Mouse (Mus musculus): ENCODE results near the gene Marc2. TPM values are rescaled to one million over a fixed set of nuclear protein-coding genes. Genes with fewer than 3 reads are reported as not detected.

Gene Marc2
- polyA plus RNA-seq, 1 experiment: 99.6 TPM

DNA sequence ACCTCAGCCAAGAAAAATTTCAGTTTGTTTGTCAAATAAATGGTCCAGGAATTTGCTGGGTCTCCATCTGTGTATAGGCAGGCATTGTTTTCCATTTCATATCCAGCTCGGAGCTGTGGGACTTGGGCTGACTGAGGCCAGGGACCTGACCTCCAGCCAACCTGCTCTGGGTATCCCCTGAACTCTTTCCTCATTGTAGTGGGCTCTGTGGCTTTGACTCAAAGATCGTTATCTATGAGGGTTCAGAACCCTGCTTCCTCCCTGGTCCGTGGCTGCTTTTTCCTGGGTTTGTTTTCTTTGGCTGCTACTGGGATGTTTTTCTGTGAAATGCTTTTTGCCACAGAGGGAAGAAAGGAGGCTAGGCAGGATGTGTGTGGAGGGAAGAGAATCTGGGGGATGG lies 7.7 kb upstream of the Marc2 start:
- H3ac ChIP-seq (ENCODE audit: control insufficient read depth, insufficient read length): no peak overlapping the region
- no peak overlapping the region for H3K4me3 ChIP-seq
- no peaks in the 10 kb centered on the region for H3K36me3 ChIP-seq (ENCODE audit: control insufficient read depth, insufficient read depth)
- H3K79me2 ChIP-seq (ENCODE audit: control insufficient read depth, insufficient read depth): no peaks in the 10 kb centered on the region
- TF ChIP-seq MYOD1 (IDR thresholded peaks at IDR 0.05; ENCODE audit: control insufficient read depth in 1 of 3, insufficient read length in 2 of 3, low read depth in 2 of 3) (no peak), REST (IDR thresholded peaks at IDR 0.05; ENCODE audit: insufficient read depth, insufficient read length) (no peak), POLR2AphosphoS2 (IDR thresholded peaks at IDR 0.05; ENCODE audit: insufficient read length, low read depth) (no peak), TCF3 (IDR thresholded peaks at IDR 0.05; ENCODE audit: insufficient read length, low read depth) (no peak), USF1 (IDR thresholded peaks at IDR 0.05; ENCODE audit: low read depth) (no peak), E2F4 (IDR thresholded peaks at IDR 0.05; ENCODE audit: insufficient read depth) (no peak), POLR2A (IDR thresholded peaks at IDR 0.05; ENCODE audit: insufficient read length, low read depth) (no peak), CEBPB (IDR thresholded peaks at IDR 0.05; ENCODE audit: insufficient read depth, poor library complexity, severe bottlenecking) (no peak), MYOG (IDR thresholded peaks at IDR 0.05; ENCODE audit: control insufficient read depth in 1 of 3, insufficient read depth in 1 of 3, insufficient read length in 2 of 3, low read depth in 2 of 3) (no peak), TCF12 (IDR thresholded peaks at IDR 0.05; ENCODE audit: insufficient read depth, poor library complexity, severe bottlenecking) (no peak), SRF (IDR thresholded peaks at IDR 0.05; ENCODE audit: control insufficient read depth, insufficient read length, low read depth) (no peak), MAX (IDR thresholded peaks at IDR 0.05; ENCODE audit: low read depth) (no peak)
- no peaks in the 10 kb centered on the region for H3K27me3 ChIP-seq (ENCODE audit: control insufficient read depth, insufficient read depth, insufficient read length)
- H3K4me2 ChIP-seq (ENCODE audit: low read depth): peak overlapping the region; percentile 36

GRCm38 (mm10) chr1:184853339-184853738 lies 7.1 kb upstream of the Marc2 start:
- Histone ChIP-seq H3K4me3 (no peak overlapping the region), H3K27me3 (ENCODE audit: control insufficient read depth, insufficient read depth, insufficient read length) (no peaks in the 10 kb centered on the region), H3K79me2 (ENCODE audit: control insufficient read depth, insufficient read depth) (no peaks in the 10 kb centered on the region), H3K4me2 (ENCODE audit: low read depth) (peak overlapping the region; percentile 36), H3K36me3 (ENCODE audit: control insufficient read depth, insufficient read depth) (no peaks in the 10 kb centered on the region), H3ac (ENCODE audit: control insufficient read depth, insufficient read length) (no peak overlapping the region)
- TF ChIP-seq USF1 (IDR thresholded peaks at IDR 0.05; ENCODE audit: low read depth) (no peak), POLR2AphosphoS2 (IDR thresholded peaks at IDR 0.05; ENCODE audit: insufficient read length, low read depth) (no peak), MAX (IDR thresholded peaks at IDR 0.05; ENCODE audit: low read depth) (no peak), POLR2A (IDR thresholded peaks at IDR 0.05; ENCODE audit: insufficient read length, low read depth) (no peak), TCF12 (IDR thresholded peaks at IDR 0.05; ENCODE audit: insufficient read depth, poor library complexity, severe bottlenecking) (no peak), CEBPB (IDR thresholded peaks at IDR 0.05; ENCODE audit: insufficient read depth, poor library complexity, severe bottlenecking) (no peak), E2F4 (IDR thresholded peaks at IDR 0.05; ENCODE audit: insufficient read depth) (no peak)

DNA sequence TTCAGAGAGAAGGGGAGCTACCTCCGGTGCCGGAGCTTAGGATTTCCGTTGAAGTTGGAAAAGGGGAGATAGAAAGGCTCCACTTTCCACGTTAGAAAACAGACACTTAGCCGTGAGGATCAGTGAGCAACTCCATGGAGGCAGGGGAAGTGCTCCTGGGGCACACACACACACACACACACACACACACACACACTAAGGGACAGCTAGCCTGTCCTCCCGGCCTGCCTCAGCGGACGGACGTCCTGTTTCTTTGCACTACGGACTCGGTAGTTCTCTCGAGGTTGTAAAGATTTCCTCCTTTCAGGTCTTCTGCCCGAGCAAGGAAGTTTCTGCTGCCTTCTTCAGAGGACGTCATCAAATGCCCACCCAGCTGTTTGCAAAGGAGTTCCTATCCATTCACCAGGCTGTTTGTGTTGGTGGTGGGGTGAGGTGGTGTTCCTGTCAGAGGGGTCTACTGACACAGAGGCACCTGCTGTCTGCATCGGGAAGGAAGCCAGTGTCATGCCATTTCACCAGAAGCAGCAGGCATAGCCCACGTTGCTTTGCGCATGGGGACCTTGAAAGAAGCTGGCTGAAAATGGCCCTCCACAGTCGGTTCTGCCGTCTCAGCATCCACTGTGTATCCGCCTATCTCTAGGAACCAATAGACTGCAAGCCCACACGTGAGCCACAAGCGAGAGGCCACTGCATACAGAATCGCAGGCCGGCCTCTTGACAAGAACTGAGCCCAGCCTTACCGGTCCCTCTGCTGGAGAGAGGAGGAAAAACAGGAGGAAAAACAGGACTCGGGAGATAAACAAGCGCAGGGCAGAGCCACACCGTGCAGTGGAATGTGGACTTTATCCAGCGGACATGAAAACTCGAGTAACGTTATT lies 5.7 kb upstream of the Marc2 start:
- TF ChIP-seq TCF3 (IDR thresholded peaks at IDR 0.05; ENCODE audit: insufficient read length, low read depth): no peak
- no peak for TF ChIP-seq E2F4 (IDR thresholded peaks at IDR 0.05; ENCODE audit: insufficient read depth)
- TF ChIP-seq POLR2A (IDR thresholded peaks at IDR 0.05; ENCODE audit: insufficient read length, low read depth): no peak
- no peak for TF ChIP-seq TCF12 (IDR thresholded peaks at IDR 0.05; ENCODE audit: insufficient read depth, poor library complexity, severe bottlenecking)
- TF ChIP-seq MYOD1 (IDR thresholded peaks at IDR 0.05; ENCODE audit: control insufficient read depth in 1 of 3, insufficient read length in 2 of 3, low read depth in 2 of 3): no peak
- TF ChIP-seq REST (IDR thresholded peaks at IDR 0.05; ENCODE audit: insufficient read depth, insufficient read length): no peak
- TF ChIP-seq USF1 (IDR thresholded peaks at IDR 0.05; ENCODE audit: low read depth): no peak
- no peak for TF ChIP-seq POLR2AphosphoS2 (IDR thresholded peaks at IDR 0.05; ENCODE audit: insufficient read length, low read depth)
- no peak for TF ChIP-seq MAX (IDR thresholded peaks at IDR 0.05; ENCODE audit: low read depth)
- TF ChIP-seq CEBPB (IDR thresholded peaks at IDR 0.05; ENCODE audit: insufficient read depth, poor library complexity, severe bottlenecking): no peak
- TF ChIP-seq SRF (IDR thresholded peaks at IDR 0.05; ENCODE audit: control insufficient read depth, insufficient read length, low read depth): no peak
- Histone ChIP-seq H3K27me3 (ENCODE audit: control insufficient read depth, insufficient read depth, insufficient read length) (no peaks in the 10 kb centered on the region), H3K36me3 (ENCODE audit: control insufficient read depth, insufficient read depth) (no peaks in the 10 kb centered on the region), H3K79me2 (ENCODE audit: control insufficient read depth, insufficient read depth) (no peaks in the 10 kb centered on the region), H3K4me2 (ENCODE audit: low read depth) (peak overlapping the region; percentile 50), H3K4me3 (no peak overlapping the region), H3ac (ENCODE audit: control insufficient read depth, insufficient read length) (no peak overlapping the region)

- Histone ChIP-seq H3K27me3 (ENCODE audit: control insufficient read depth, insufficient read depth, insufficient read length) (no peaks in the 10 kb centered on the region), H3K79me2 (ENCODE audit: control insufficient read depth, insufficient read depth) (no peaks in the 10 kb centered on the region), H3K4me2 (ENCODE audit: low read depth) (no peak overlapping the region), H3K4me3 (no peak overlapping the region), H3ac (ENCODE audit: control insufficient read depth, insufficient read length) (no peak overlapping the region), H3K36me3 (ENCODE audit: control insufficient read depth, insufficient read depth) (no peaks in the 10 kb centered on the region)
- peak; percentile 1 for TF ChIP-seq USF1 (IDR thresholded peaks at IDR 0.05; ENCODE audit: low read depth)
- no peak for TF ChIP-seq MYOD1 (IDR thresholded peaks at IDR 0.05; ENCODE audit: control insufficient read depth in 1 of 3, insufficient read length in 2 of 3, low read depth in 2 of 3)
- no peak for TF ChIP-seq POLR2AphosphoS2 (IDR thresholded peaks at IDR 0.05; ENCODE audit: insufficient read length, low read depth)
Observed at GRCm38 (mm10) chr1:184851166-184851565, 4.9 kb upstream of the Marc2 start.

DNA sequence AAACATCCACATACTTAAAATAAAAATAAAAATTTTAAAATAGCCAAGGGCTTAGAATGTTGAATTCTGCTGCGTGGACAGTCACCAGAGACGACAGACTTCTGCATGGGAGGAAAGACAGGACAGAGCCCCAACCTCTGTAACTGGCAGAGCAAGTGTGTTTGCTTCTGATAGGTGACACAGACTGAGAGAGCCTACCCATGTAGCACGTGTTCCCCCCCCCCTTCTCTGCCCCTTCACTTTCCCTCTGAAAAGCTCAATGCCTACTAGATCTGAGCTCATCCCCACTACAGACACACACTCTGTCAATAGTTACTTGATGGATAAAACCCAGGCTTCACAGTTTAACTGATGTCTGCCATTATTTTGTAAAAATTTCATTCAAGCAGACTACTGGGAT lies 722 bp upstream of the Marc2 start:
- Histone ChIP-seq H3K36me3 (ENCODE audit: control insufficient read depth, insufficient read depth) (no peaks in the 10 kb centered on the region), H3K4me3 (peak overlapping the region; percentile 71), H3K79me2 (ENCODE audit: control insufficient read depth, insufficient read depth) (peaks cover 10% of the 10 kb centered on the region), H3ac (ENCODE audit: control insufficient read depth, insufficient read length) (no peak overlapping the region), H3K27me3 (ENCODE audit: control insufficient read depth, insufficient read depth, insufficient read length) (no peaks in the 10 kb centered on the region), H3K4me2 (ENCODE audit: low read depth) (peak overlapping the region; percentile 84)
- TF ChIP-seq USF1 (IDR thresholded peaks at IDR 0.05; ENCODE audit: low read depth) (no peak), TCF12 (IDR thresholded peaks at IDR 0.05; ENCODE audit: insufficient read depth, poor library complexity, severe bottlenecking) (no peak), E2F4 (IDR thresholded peaks at IDR 0.05; ENCODE audit: insufficient read depth) (no peak), MAX (IDR thresholded peaks at IDR 0.05; ENCODE audit: low read depth) (no peak), MYOG (IDR thresholded peaks at IDR 0.05; ENCODE audit: control insufficient read depth in 1 of 3, insufficient read depth in 1 of 3, insufficient read length in 2 of 3, low read depth in 2 of 3) (no peak), REST (IDR thresholded peaks at IDR 0.05; ENCODE audit: insufficient read depth, insufficient read length) (no peak), MYOD1 (IDR thresholded peaks at IDR 0.05; ENCODE audit: control insufficient read depth in 1 of 3, insufficient read length in 2 of 3, low read depth in 2 of 3) (no peak), POLR2A (IDR thresholded peaks at IDR 0.05; ENCODE audit: insufficient read length, low read depth) (no peak), TCF3 (IDR thresholded peaks at IDR 0.05; ENCODE audit: insufficient read length, low read depth) (no peak), CEBPB (IDR thresholded peaks at IDR 0.05; ENCODE audit: insufficient read depth, poor library complexity, severe bottlenecking) (no peak), SRF (IDR thresholded peaks at IDR 0.05; ENCODE audit: control insufficient read depth, insufficient read length, low read depth) (no peak), POLR2AphosphoS2 (IDR thresholded peaks at IDR 0.05; ENCODE audit: insufficient read length, low read depth) (no peak)

Data from myocyte (in vitro differentiated cells).